Mouse (Mus musculus): Measurements from ENCODE around the gene Fcrl6. TPM values are rescaled to one million over a fixed set of nuclear protein-coding genes. Genes with fewer than 3 reads are reported as not detected.

The Fcrl6 gene
- total and polyA plus RNA-seq, 3 experiments = not detected

DNA sequence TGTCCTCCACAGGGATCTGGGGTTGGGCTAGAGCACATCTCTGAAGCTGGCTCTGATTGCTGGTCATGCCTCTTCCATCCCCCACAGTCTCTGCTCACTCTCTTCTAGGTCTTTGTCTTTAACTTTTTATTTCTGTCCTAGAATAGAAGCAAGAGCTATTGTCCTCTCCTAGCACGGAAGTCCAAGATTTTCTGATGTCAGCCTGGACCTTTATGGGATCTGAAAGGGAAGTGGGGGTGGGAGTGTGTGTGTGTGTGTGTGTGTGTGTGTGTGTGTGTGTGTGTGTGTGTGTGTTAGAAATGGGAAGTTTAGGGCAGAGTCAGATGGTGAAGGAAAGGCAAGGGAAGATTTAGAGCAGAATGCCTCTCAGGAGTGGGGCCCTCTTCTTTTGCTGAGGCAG is 49.7 kb downstream of the Fcrl6 start (continued):
- TF ChIP-seq MAX (IDR thresholded peaks at IDR 0.05; ENCODE audit: low read length) = no peak
- no peak for TF ChIP-seq IRF4 (IDR thresholded peaks at IDR 0.05; ENCODE audit: low read depth, low read length)

GRCm38 (mm10) chr1:172551009-172551408 is 51.3 kb downstream of the Fcrl6 start:
- Histone ChIP-seq H3K9ac (ENCODE audit: insufficient read depth, low read depth) (0 out of 2 replicates have a peak overlapping the region, but pooled peaks have one; percentile 11), H3K4me2 (ENCODE audit: insufficient read depth, low read depth, poor library complexity, severe bottlenecking) (peak overlapping the region; percentile 87), H3K36me3 (replicated peaks in 1 of 2; ENCODE audit: control insufficient read depth in 1 of 2, insufficient read depth in 1 of 2, low read length in 1 of 2) (no peaks in the 10 kb centered on the region), H3K4me3 (replicated peaks in 1 of 3; ENCODE audit: low read depth in 2 of 3, low read length in 2 of 3, poor library complexity in 1 of 3) (peak overlapping the region; percentile 65 to 69 (median 66)), H3K27me3 (replicated peaks) (peaks cover 13% of the 10 kb centered on the region), H3K4me1 (ENCODE audit: control insufficient read depth in 1 of 2, insufficient read depth in 2 of 2) (peaks cover 8 to 35% of the 10 kb centered on the region in 2 experiments), H3K27ac (ENCODE audit: insufficient read depth, low read depth) (no peak overlapping the region), H3K79me2 (replicated peaks; ENCODE audit: control insufficient read depth, extremely low read depth, insufficient read depth, poor library complexity, severe bottlenecking) (no peaks in the 10 kb centered on the region), H3K9me3 (replicated peaks; ENCODE audit: low read length) (no peaks in the 10 kb centered on the region)
- in situ Hi-C loops (cut with MboI; ENCODE audit: low pct_ligation_motif_present, low pct_unique_long_range_greater_than_20kb, low sequenced_read_pairs) = loop anchor here (5.0 kb wide), 1 partner anchor 36 kb away; no protein-coding TSS in a partner anchor
- DNase-seq (ENCODE audit: extremely low read depth) = no peak
- TF ChIP-seq E2F4 (IDR thresholded peaks at IDR 0.05; ENCODE audit: insufficient replicate concordance, low read depth, low read length) (no peak), POLR2AphosphoS2 (IDR thresholded peaks at IDR 0.05; ENCODE audit: low read depth, low read length) (no peak), NRF1 (IDR thresholded peaks at IDR 0.05; ENCODE audit: low read depth, low read length) (no peak), MEF2A (IDR thresholded peaks at IDR 0.05; ENCODE audit: borderline replicate concordance, low read depth, low read length) (no peak), ELF1 (IDR thresholded peaks at IDR 0.05; ENCODE audit: low read depth, low read length) (no peak), ZMIZ1 (IDR thresholded peaks at IDR 0.05; ENCODE audit: low read depth, low read length) (no peak), NELFE (IDR thresholded peaks at IDR 0.05; ENCODE audit: low read depth, low read length) (no peak)
- dilution Hi-C loops (cut with MboI; ENCODE audit: extremely low pct_ligation_motif_present, extremely low pct_unique_long_range_greater_than_20kb, low sequenced_read_pairs) = no loop called here

DNA sequence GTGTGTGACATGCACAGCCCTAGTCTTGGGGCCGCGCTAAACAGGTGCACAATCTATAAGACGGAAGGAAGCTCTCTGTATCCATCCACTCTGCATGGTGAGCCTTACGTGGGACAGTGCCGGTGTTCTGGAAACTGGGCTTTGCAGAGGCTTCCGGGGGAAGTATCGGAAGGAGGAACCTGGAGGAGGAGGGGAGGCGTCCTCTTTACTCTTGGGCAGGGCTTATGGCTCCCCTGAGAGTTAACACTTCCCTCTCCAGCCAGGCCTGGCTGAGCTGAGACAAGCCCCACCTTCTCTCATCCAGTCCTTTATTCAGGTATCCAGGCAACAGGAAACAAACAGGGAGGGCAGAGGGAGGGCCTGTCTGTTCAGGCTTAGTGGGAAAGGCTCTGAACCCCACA is 51.8 kb downstream of the Fcrl6 start:
- no peaks in the 10 kb centered on the region for H3K79me2 ChIP-seq (replicated peaks; ENCODE audit: control insufficient read depth, extremely low read depth, insufficient read depth, poor library complexity, severe bottlenecking)
- no peaks in the 10 kb centered on the region for H3K36me3 ChIP-seq (replicated peaks in 1 of 2; ENCODE audit: control insufficient read depth in 1 of 2, insufficient read depth in 1 of 2, low read length in 1 of 2)
- H3K9ac ChIP-seq (ENCODE audit: insufficient read depth, low read depth) = peak overlapping the region; percentile 47
- DNase-seq (ENCODE audit: extremely low read depth) = peak; percentile 92
- H3K9me3 ChIP-seq (replicated peaks; ENCODE audit: low read length) = no peaks in the 10 kb centered on the region
- no peak overlapping the region for H3K27ac ChIP-seq (ENCODE audit: insufficient read depth, low read depth)
- in situ Hi-C loops (cut with MboI; ENCODE audit: low pct_ligation_motif_present, low pct_unique_long_range_greater_than_20kb, low sequenced_read_pairs) (loop anchor here (5.0 kb wide), 1 partner anchor 37 kb away; no protein-coding TSS in a partner anchor), dilution Hi-C loops (cut with MboI; ENCODE audit: extremely low pct_ligation_motif_present, extremely low pct_unique_long_range_greater_than_20kb, low sequenced_read_pairs) (no loop called here)
- TF ChIP-seq SIN3A (IDR thresholded peaks at IDR 0.05; ENCODE audit: low read length) (peak; percentile 64; the same call in 1 of the 2 replicates), CHD2 (IDR thresholded peaks at IDR 0.05; ENCODE audit: low read length) (peak; percentile 49; the same call in 1 of the 2 replicates), NELFE (IDR thresholded peaks at IDR 0.05; ENCODE audit: low read depth, low read length) (peak; percentile 51; the same call in 1 of the 2 replicates), CHD1 (IDR thresholded peaks at IDR 0.05; ENCODE audit: low read depth, low read length) (no peak), ZMIZ1 (IDR thresholded peaks at IDR 0.05; ENCODE audit: low read depth, low read length) (no peak; the same call in 1 of the 2 replicates), KAT2A (IDR thresholded peaks at IDR 0.05; ENCODE audit: insufficient replicate concordance, low read length) (no peak), EP300 (IDR thresholded peaks at IDR 0.05; ENCODE audit: low read length) (peak; percentile 44; the same call in 1 of the 2 replicates), TCF12 (IDR thresholded peaks at IDR 0.05; ENCODE audit: low read depth, low read length) (peak; percentile 39; the same call in 1 of the 2 replicates), TBP (conservative IDR thresholded peaks at IDR 0.05; ENCODE audit: low read depth, low read length) (0 out of 2 replicates have a peak, but pooled peaks have one; percentile 31), ELF1 (IDR thresholded peaks at IDR 0.05; ENCODE audit: low read depth, low read length) (peak; percentile 84), JUN (IDR thresholded peaks at IDR 0.05; ENCODE audit: insufficient read depth, low read depth, low read length) (no peak), HCFC1 (IDR thresholded peaks at IDR 0.05; ENCODE audit: low read depth, low read length) (peak; percentile 65), POLR2A (IDR thresholded peaks at IDR 0.05; ENCODE audit: low read depth, low read length) (peak; percentile 69), USF2 (conservative IDR thresholded peaks at IDR 0.05; ENCODE audit: low read depth, low read length) (no peak), E2F4 (IDR thresholded peaks at IDR 0.05; ENCODE audit: insufficient replicate concordance, low read depth, low read length) (no peak), BHLHE40 (IDR thresholded peaks at IDR 0.05; ENCODE audit: low read depth, low read length) (no peak), MXI1 (IDR thresholded peaks at IDR 0.05; ENCODE audit: low read depth, low read length) (no peak; the same call in 1 of the 2 replicates), MEF2A (IDR thresholded peaks at IDR 0.05; ENCODE audit: borderline replicate concordance, low read depth, low read length) (0 out of 2 replicates have a peak, but pooled peaks have one; percentile 26)
- H3K4me2 ChIP-seq (ENCODE audit: insufficient read depth, low read depth, poor library complexity, severe bottlenecking) = peak overlapping the region; percentile 87
- peaks cover 10% of the 10 kb centered on the region for H3K27me3 ChIP-seq (replicated peaks)
- H3K4me1 ChIP-seq (ENCODE audit: control insufficient read depth in 1 of 2, insufficient read depth in 2 of 2) = peaks cover 8 to 35% of the 10 kb centered on the region in 2 experiments
- H3K4me3 ChIP-seq (replicated peaks in 1 of 3; ENCODE audit: low read depth in 2 of 3, low read length in 2 of 3, poor library complexity in 1 of 3) = peak overlapping the region; percentile 65 to 69 (median 66)
